Mouse (Mus musculus) kidney, adult 2 months (tissue): ENCODE measurements around the gene Dtl.

ENCODE experiments used
- CTCF ChIP-seq: fragments of 200-500 bp; conservative IDR thresholded peaks from 2 replicates; pipeline ENCODE4 v1.5.1; 2011; ENCODE audit warnings: low read depth, mild to moderate bottlenecking, control low read depth, low read length, moderate library complexity, mixed read lengths; ENCODE audit not compliant: insufficient read depth, insufficient read length
- POLR2A ChIP-seq: fragments of 200-500 bp; IDR thresholded peaks from one replicate; pipeline ENCODE4 v1.6.1; 2011; ENCODE audit warnings: low read depth, low read length, control low read depth

- TF ChIP-seq POLR2A (no peak), CTCF (no peak)
Observed at GRCm38 (mm10) chr1:191557109-191557508, 18.2 kb downstream of the Dtl start.
